Mouse (Mus musculus) forebrain, embryonic 15.5 days (tissue): ENCODE results near the gene Twistnb. TPM values are rescaled to one million over a fixed set of nuclear protein-coding genes. Genes with fewer than 3 reads are reported as not detected.

Experiments used
- ATAC-seq: fragments of 200-750 bp; cut with Nextera tagmentation; replicated peaks from 2 replicates; pipeline ENCODE4 v1.8.0; 2017; ENCODE audit warnings: mild to moderate bottlenecking, moderate TSS enrichment, moderate library complexity
- H3K27ac ChIP-seq: fragments of 300-500 bp; sonication (generic); replicated peaks from 2 replicates; pipeline ENCODE4 v1.5.1; 2015; ENCODE audit warnings: mild to moderate bottlenecking, inconsistent platforms
- H3K27me3 ChIP-seq: fragments of 300-500 bp; sonication (generic); 2 replicates; pipeline ENCODE4 v1.6.1; 2015; ENCODE audit warnings: inconsistent platforms
- H3K36me3 ChIP-seq: fragments of 300-500 bp; sonication (generic); 2 replicates; pipeline ENCODE4 v1.6.1; 2015; ENCODE audit warnings: mild to moderate bottlenecking, inconsistent platforms
- H3K4me1 ChIP-seq: fragments of 300-500 bp; sonication (generic); 2 replicates; pipeline ENCODE4 v1.6.1; 2015; ENCODE audit warnings: inconsistent platforms
- H3K4me2 ChIP-seq: fragments of 300-500 bp; sonication (generic); replicated peaks from 2 replicates; pipeline ENCODE4 v1.6.1; 2015; ENCODE audit warnings: mild to moderate bottlenecking, inconsistent platforms
- H3K4me3 ChIP-seq: fragments of 300-500 bp; sonication (generic); 2 replicates; pipeline ENCODE4 v1.5.1; 2015; ENCODE audit warnings: mild to moderate bottlenecking, inconsistent platforms
- H3K9ac ChIP-seq: fragments of 300-500 bp; sonication (generic); replicated peaks from 2 replicates; pipeline ENCODE4 v1.6.1; 2015; ENCODE audit warnings: mild to moderate bottlenecking, inconsistent platforms
- H3K9me3 ChIP-seq: fragments of 300-500 bp; sonication (generic); 2 replicates; pipeline ENCODE4 v1.6.1; 2016; ENCODE audit warnings: inconsistent platforms
- WGBS: fragments of 180-500 bp; shearing (Covaris S2); methylation state at CpG from one replicate; pipeline ENCODE4 v1.1.7; 2015; ENCODE audit warnings: mixed read lengths; 5-methylcytosine and 5-hydroxymethylcytosine counted together
- polyA plus RNA-seq: library from polyadenylated mRNA; unstranded; fragments of >200 nt; fragmentation: Nextera tagmentation; extraction: Ambion mirVana; gene quantifications from 2 replicates; pipeline ENCODE4 v1.2.1, GENCODE M21; 2015

The Twistnb gene
- polyA plus RNA-seq: 48.2 and 50.6 TPM in 2 replicates

DNA sequence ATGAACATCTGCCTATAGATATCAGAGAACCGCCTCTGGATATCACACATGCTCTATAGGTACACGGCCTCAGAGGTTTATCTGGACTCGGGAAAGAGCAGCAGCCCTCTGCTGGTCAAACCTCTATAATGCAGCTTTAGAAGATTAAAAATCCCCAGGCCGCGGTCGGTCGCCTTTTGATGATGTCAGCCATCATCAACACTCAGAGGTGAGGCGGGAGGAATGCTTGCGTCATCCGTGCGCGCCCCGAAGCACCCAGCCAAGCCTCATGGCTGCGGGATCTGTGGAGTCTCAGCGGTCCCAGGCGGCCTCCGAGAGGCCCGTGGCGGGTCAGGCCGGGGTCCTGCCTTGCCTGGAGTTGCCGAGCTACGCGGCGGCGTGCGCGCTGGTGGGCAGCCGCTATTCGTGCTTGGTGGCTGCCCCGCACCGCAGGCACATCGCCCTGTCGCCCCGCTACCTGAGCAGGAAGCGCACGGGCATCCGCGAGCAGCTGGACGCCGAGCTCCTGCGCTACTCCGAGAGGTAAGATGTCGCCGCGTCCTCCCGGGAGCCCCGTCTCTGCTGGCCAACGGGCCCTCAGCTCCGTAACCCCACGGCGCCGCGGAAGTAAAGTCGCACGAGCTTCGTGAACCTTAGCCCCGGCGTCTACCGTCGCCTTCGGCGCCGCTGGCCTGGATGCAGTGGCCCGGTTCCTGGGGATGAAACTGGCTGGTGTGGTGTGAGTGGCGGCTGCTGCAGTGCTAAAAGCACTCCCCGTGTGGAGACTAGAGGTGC lies at the start of gene Twistnb:
Gene Twistnb, plus strand, starts transcription at position 249 of the 774 bp plus-strand sequence.
- H3K27me3 ChIP-seq: no peaks in the 10 kb centered on the region
- H3K4me1 ChIP-seq: peaks cover 7% of the 10 kb centered on the region
- peak within 1 kb of the TSS; percentile 82 for H3K4me3 ChIP-seq
- ATAC-seq: peak; percentile 97
- peak within 1 kb of the TSS; percentile 85 for H3K9ac ChIP-seq
- H3K27ac ChIP-seq: peak within 1 kb of the TSS; percentile 72
- H3K36me3 ChIP-seq: no peaks in the 10 kb centered on the region
- peak within 1 kb of the TSS; percentile 63 for H3K4me2 ChIP-seq
- no peaks in the 10 kb centered on the region for H3K9me3 ChIP-seq
- under 1% methylated on average over 66 of the region's 66 CpGs for WGBS

DNA sequence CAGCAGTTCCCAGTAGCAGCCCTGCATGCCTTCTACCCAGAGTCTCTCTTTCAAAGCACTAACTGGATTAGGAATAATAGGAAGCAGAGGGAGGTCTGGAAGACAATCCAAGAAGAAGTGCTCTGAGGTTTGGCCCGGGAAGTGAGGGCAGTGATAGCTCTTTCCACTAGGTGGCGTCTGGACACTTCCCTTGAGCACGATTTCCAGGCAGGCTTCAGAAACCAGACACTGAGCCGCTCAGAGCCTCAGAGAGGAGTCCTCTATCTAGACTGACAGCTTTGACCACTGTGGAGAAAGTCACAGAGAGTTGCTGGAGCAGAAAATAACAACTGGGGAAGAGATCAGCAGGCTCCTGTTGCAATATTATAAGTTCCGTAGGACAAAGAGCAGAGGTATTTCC lies 40.6 kb upstream of the Twistnb start:
- H3K36me3 ChIP-seq: no peaks in the 10 kb centered on the region
- H3K27me3 ChIP-seq: peaks cover 7% of the 10 kb centered on the region; the same call in 1 of the 2 replicates
- H3K9me3 ChIP-seq: no peaks in the 10 kb centered on the region
- 10% methylated on average over 5 of the region's 5 CpGs for WGBS
- H3K4me2 ChIP-seq: no peak overlapping the region
- peak; percentile 81 for ATAC-seq
- no peak overlapping the region for H3K4me3 ChIP-seq
- H3K4me1 ChIP-seq: no peaks in the 10 kb centered on the region
- no peak overlapping the region for H3K9ac ChIP-seq
- no peak overlapping the region for H3K27ac ChIP-seq

DNA sequence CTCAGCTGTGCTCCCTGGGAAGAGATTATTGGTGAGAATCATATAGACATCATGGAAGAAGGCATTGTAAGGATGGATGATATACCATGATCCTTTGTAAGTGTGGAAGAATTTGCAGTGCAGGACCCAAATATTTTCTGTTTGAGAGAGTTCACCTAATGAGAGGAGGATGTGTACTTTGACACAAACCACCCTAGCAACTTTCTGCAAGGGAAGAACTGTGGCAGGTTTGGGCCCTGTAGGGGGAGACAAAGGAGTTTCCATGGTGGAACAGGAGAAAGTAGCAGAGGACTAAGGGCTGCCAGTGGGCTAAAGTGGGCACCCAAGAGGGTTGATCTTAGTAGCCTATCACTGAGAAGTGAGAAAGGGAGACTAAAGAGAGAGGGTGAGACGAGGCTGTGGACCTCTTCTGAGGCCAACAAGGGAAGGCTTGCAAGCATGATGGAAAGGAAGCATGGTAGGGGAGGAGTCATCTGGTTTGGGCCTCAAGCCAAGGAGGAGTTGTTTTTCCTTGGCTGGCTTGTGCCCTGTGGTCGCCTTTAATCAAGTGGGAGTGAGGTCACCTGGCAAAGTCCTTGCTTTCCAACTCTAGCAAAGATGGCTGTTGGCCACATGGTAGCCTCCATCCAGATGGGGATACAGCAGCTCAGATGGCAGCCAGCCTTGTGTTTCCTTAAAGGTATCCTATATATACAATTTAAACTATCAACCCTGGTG lies 38.4 kb upstream of the Twistnb start:
- H3K4me1 ChIP-seq: peaks cover 8% of the 10 kb centered on the region; the same call in 1 of the 2 replicates
- H3K27ac ChIP-seq: no peak overlapping the region
- no peak overlapping the region for H3K4me3 ChIP-seq
- peaks cover 7% of the 10 kb centered on the region; the same call in 1 of the 2 replicates for H3K27me3 ChIP-seq
- no peaks in the 10 kb centered on the region for H3K36me3 ChIP-seq
- no peak for ATAC-seq
- H3K9ac ChIP-seq: no peak overlapping the region
- 66% methylated on average over 2 of the region's 2 CpGs for WGBS
- no peak overlapping the region for H3K4me2 ChIP-seq
- H3K9me3 ChIP-seq: no peaks in the 10 kb centered on the region

DNA sequence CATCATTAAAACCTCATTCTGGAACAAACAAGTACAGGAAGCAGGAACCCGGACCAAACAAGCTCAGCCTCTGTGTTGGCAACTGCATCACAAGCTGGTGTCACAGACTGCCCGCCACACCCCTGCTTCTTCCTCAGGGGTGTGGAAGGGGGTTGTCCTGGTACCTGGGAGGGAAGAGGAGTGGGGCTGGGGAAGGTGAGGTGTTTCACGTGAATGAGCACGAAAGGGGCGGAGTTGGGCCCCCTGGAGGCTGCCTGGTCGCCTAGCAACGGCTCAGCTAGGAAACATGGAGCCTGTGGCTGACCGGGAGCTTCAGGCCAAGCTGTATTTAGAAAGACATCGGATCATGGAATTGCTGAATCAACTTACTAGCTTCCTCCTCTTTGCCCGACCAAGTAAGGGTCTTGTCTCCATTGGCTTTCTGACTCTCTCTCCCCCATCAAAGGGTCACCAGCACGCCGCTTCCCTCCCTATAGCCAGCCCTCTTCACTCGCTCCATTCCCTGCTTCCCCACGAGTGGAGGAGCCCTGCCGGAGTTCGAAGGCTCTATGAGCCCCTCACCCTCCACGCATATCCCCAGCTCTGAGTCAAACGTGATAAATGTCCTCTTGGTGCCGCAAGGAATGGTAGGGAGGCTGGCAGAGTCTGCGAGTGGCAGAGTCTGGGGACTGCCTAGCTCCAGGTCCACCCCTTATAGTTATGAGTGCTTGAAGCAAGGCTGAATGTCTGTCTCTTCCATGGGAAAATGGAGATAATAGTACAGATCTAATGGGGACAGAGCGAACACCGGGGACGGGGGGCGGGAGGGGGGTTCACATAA lies 34.4 kb upstream of the Twistnb start, which contains the start of gene Efcab10:
Gene Efcab10, plus strand, starts transcription at position 51 of the 820 bp plus-strand sequence.
- ATAC-seq: peak; percentile 85
- H3K4me3 ChIP-seq: peak within 1 kb of the TSS; percentile 30
- H3K4me2 ChIP-seq: peak within 1 kb of the TSS; percentile 44
- peak within 1 kb of the TSS; percentile 43 for H3K9ac ChIP-seq
- H3K4me1 ChIP-seq: peaks cover 8% of the 10 kb centered on the region; the same call in 1 of the 2 replicates
- H3K9me3 ChIP-seq: no peaks in the 10 kb centered on the region
- 8% methylated on average over 24 of the region's 24 CpGs for WGBS
- H3K27ac ChIP-seq: peak within 1 kb of the TSS; percentile 19; the same call in 1 of the 2 replicates
- H3K27me3 ChIP-seq: no peaks in the 10 kb centered on the region
- no peaks in the 10 kb centered on the region for H3K36me3 ChIP-seq

DNA sequence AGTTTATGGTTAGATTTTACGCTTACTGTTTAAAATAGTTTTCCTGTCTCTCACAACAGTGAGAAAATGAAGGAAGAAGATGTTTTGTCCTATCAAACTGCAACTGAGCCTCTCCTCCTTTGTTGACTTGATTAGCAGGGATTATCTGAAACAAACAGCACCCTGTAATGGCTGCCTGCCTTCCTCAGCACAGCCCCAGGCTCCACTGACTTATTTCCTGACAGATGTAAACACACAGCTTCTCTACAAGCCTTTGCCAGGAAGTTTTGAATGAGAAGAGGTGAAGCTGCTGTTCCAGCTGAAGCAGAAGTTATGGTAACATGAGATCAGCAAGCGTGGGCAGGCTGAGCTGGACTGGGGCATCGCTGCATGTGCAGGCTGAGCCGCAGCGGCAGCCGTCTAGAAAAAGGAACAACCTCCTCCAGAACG lies 26.2 kb upstream of the Twistnb start:
- H3K36me3 ChIP-seq: no peaks in the 10 kb centered on the region
- WGBS: 63% methylated on average over 7 of the region's 7 CpGs
- no peaks in the 10 kb centered on the region for H3K27me3 ChIP-seq
- H3K27ac ChIP-seq: no peak overlapping the region
- no peak overlapping the region for H3K4me2 ChIP-seq
- no peaks in the 10 kb centered on the region for H3K4me1 ChIP-seq
- H3K9ac ChIP-seq: no peak overlapping the region
- no peak overlapping the region for H3K4me3 ChIP-seq
- no peaks in the 10 kb centered on the region for H3K9me3 ChIP-seq
- ATAC-seq: no peak

DNA sequence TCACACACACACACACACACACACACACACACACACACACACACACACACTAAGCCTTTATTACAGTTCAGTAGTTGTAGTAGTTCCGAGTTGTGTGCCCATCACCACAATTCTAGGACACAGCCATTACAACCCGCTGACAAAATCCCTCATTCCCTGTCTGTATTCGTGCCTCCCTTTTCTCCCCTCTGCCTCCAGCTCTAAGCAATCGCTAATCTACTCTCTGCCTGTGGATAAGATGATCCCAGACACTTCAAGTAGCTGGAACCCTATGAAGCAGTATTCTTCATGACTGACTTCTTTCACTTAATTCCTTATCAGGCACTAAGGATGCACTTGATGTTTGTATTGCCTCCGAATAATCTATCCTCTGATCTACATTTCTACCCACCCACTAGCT lies 24.4 kb upstream of the Twistnb start:
- no peak overlapping the region for H3K27ac ChIP-seq
- ATAC-seq: no peak

DNA sequence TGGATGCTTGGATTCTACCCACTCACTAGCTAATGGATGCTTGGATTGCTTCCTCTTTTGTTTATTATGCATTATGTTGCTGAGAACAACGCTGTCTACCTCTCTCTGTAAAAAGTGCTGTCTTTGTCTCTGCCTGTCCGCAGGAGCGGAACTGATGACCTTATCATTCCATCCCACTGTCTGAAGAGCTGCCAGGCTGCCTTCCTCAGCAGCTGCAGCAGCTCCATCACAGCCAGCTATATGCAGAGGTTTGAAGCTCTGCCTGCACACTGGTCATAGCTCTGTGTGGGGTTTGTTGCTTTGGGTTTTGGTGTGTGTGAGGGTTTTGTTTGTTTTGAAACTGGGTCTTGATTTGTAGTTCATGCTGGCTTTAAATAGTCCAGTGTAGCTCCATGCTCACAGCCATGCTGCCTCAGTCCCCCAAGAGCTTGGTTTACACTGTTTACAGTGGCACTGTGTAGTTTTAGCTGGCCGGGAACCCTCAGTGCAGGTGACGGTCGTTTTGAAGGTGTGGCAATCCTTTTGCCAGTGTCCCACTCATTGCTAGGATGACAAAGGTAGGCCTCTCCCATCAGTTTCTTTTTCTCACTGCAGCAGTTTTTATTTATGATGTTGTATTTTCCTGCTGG lies 23.9 kb upstream of the Twistnb start:
- Histone ChIP-seq H3K9me3 (no peaks in the 10 kb centered on the region), H3K27ac (no peak overlapping the region), H3K4me1 (no peaks in the 10 kb centered on the region), H3K9ac (no peak overlapping the region), H3K27me3 (no peaks in the 10 kb centered on the region), H3K36me3 (no peaks in the 10 kb centered on the region), H3K4me2 (no peak overlapping the region), H3K4me3 (no peak overlapping the region)
- ATAC-seq: 0 out of 2 replicates have a peak, but pooled peaks have one; percentile 23
- WGBS: 38% methylated on average over 6 of the region's 6 CpGs

More for the DNA sequence above, 24.4 kb upstream of the Twistnb start:
- Histone ChIP-seq H3K36me3 (no peaks in the 10 kb centered on the region), H3K4me1 (no peaks in the 10 kb centered on the region), H3K9me3 (no peaks in the 10 kb centered on the region), H3K4me2 (no peak overlapping the region), H3K9ac (no peak overlapping the region), H3K4me3 (no peak overlapping the region), H3K27me3 (no peaks in the 10 kb centered on the region)
- 44% methylated on average over 5 of the region's 5 CpGs for WGBS

DNA sequence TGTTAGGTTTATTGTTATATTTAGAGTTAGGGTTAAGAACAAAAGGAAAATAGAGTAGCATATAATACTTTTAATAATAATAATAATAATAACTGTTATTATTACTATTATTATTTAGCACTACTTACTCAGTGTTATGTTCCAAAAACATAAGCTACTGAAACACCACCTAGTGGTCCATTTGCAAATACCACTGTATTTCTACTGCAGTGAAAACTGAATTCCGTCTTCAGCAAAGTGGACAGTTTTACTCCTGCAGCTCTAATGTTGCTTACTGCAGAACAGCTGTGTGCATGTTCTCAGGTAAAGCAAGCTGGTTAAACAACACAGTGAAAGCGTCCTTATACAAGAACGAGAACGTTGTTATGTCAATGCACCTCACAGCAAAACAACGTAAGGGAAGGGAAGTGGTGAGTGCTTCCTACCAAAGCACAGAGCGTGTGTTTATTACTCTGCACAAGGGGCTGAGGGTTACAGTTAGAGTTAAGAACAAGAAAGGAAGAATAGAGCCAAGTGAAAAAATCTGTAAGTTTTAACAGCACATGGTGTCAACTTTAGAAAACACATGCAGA lies 17.8 kb upstream of the Twistnb start:
- 54% methylated on average over 6 of the region's 6 CpGs for WGBS
- H3K27ac ChIP-seq: no peak overlapping the region
- ATAC-seq: no peak
- no peak overlapping the region for H3K9ac ChIP-seq
- no peaks in the 10 kb centered on the region for H3K9me3 ChIP-seq
- no peaks in the 10 kb centered on the region for H3K36me3 ChIP-seq
- H3K4me3 ChIP-seq: no peak overlapping the region
- H3K4me1 ChIP-seq: no peaks in the 10 kb centered on the region
- H3K27me3 ChIP-seq: no peaks in the 10 kb centered on the region
- H3K4me2 ChIP-seq: no peak overlapping the region

DNA sequence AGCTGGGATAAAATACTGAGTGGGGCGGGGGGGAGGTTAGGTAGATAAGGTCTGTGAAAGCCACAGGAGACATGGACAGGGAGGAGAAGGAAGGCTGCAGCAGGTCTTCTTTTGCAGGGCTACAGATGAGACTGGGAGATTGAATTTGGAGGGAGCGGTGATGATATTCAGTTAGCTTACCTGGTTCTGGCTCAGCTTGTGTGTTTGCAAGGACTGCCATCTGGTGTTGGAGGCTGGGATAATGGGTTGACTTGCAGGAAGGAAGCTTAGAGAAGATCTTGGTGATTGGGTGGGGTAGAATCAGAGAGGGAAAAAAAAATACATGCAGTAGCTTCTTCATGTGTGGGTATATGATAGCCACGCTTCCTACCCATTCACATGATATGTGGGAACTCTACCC lies 5.1 kb upstream of the Twistnb start:
- Histone ChIP-seq H3K27me3 (0 out of 2 replicates have a peak, but pooled peaks cover 6% of the 10 kb centered on the region), H3K9ac (no peak overlapping the region), H3K36me3 (no peaks in the 10 kb centered on the region), H3K4me2 (no peak overlapping the region), H3K4me3 (no peak overlapping the region), H3K9me3 (no peaks in the 10 kb centered on the region), H3K4me1 (no peaks in the 10 kb centered on the region), H3K27ac (no peak overlapping the region)
- ATAC-seq: 0 out of 2 replicates have a peak, but pooled peaks have one; percentile 34
- 35% methylated on average over 3 of the region's 3 CpGs for WGBS

DNA sequence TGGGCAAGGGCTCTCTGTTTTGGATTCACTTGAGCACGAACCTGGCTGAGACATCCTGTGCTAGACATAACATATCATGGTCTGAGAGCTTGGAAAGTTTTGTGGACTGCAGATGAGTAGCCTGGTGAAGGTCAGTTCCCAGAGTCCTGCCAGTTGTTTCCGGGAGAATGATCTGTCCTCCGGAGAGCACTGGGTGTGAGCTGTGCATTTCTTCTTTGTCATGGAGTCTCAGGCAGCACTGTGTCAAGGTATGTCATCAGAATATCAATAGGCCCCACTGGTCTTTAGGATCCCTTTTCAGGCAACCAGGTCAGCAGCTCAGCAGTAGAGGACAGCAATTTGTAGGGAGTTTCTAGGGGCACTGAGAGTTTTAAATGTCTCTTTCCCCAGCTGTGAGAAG lies 2.1 kb upstream of the Twistnb start:
- WGBS: 28% methylated on average over 3 of the region's 3 CpGs
- Histone ChIP-seq H3K27ac (no peak overlapping the region), H3K9me3 (no peaks in the 10 kb centered on the region), H3K4me3 (no peak overlapping the region), H3K4me1 (peaks cover 7% of the 10 kb centered on the region), H3K36me3 (no peaks in the 10 kb centered on the region), H3K27me3 (0 out of 2 replicates have a peak, but pooled peaks cover 6% of the 10 kb centered on the region), H3K9ac (no peak overlapping the region), H3K4me2 (no peak overlapping the region)
- ATAC-seq: no peak

DNA sequence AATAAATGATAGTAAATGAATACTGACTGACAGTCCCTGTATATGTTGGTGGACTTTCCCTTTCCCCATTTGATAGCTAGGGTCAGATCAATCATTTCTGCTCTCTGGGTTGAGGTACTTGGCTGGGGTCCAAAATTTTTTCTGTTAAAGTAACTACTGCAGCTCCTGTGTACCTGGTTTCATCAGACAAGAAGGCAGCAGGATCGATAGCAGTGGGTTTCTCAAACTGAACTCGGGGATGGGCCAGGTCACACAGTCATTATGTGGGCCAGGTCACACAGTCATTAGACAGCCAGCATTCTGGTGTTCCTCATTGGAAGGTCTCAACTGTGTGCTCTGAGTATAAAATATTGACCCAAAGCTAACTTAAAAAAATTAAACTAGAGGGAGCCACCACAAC lies 1.7 kb upstream of the Twistnb start:
- ATAC-seq: no peak
- 74% methylated on average over 2 of the region's 2 CpGs for WGBS

More for the DNA sequence above, 1.7 kb upstream of the Twistnb start:
- Histone ChIP-seq H3K4me3 (no peak overlapping the region), H3K9me3 (no peaks in the 10 kb centered on the region), H3K36me3 (no peaks in the 10 kb centered on the region), H3K4me2 (no peak overlapping the region), H3K27ac (no peak overlapping the region), H3K4me1 (peaks cover 7% of the 10 kb centered on the region), H3K27me3 (0 out of 2 replicates have a peak, but pooled peaks cover 6% of the 10 kb centered on the region), H3K9ac (no peak overlapping the region)
